Mouse (Mus musculus) embryo, embryonic 9.5 days (tissue): ENCODE measurements around the gene Pom121l12.

Experiments
- DNase-seq: peaks from one replicate; pipeline ENCODE4 v3.0.0-alpha.2; 2017; ENCODE audit errors: extremely low spot score

Pom121l12 gene

GRCm38 (mm10) chr11:14598976-14599375 lies at the start of gene Pom121l12:
Pom121l12 (plus strand) TSS chr11:14599276.
- DNase-seq = no peak

- DNase-seq = no peak
Measured at GRCm38 (mm10) chr11:14611859-14612258, 12.8 kb downstream of the Pom121l12 start.
